Mouse (Mus musculus) hindbrain, embryonic 14.5 days (tissue): Measurements from ENCODE around the gene Lrch1. TPM values are rescaled to one million over a fixed set of nuclear protein-coding genes. Genes with fewer than 3 reads are reported as not detected.

Source experiments
- polyA plus RNA-seq: library from polyadenylated mRNA; unstranded; fragments of >200 nt; fragmentation: Nextera tagmentation; extraction: Ambion mirVana; gene quantifications from 2 replicates; pipeline ENCODE4 v1.2.1, GENCODE M21; 2014

The Lrch1 gene
- polyA plus RNA-seq, 1 experiment from 2014 or later = 22.0 TPM

Other genes starting within 250 kb of the Lrch1 start
- 243 and 248 TPM in 2 replicates for gene Esd, start 215.6 kb downstream of the Lrch1 start, polyA plus RNA-seq
- 0.13 and 0.27 TPM in 2 replicates for gene Rubcnl, start 68.2 kb upstream of the Lrch1 start, polyA plus RNA-seq
- not detected in 2 replicates for gene Lrrc63, start 183.0 kb upstream of the Lrch1 start, polyA plus RNA-seq
- 16.3 and 16.4 TPM in 2 replicates for gene Lcp1, start 183.2 kb upstream of the Lrch1 start, polyA plus RNA-seq